Mouse (Mus musculus) bone marrow macrophage, adult 2 months (primary cell): ENCODE data around the gene Cnot2.
"Not testable (repeated sequence)": the region's sequence is repeated elsewhere in the genome, so short reads cannot be mapped to it uniquely, and the experiment has no call there.

Experiments
- CTCF ChIP-seq: IDR thresholded peaks from 2 replicates; pipeline ENCODE4 v1.5.1; 2012; ENCODE audit warnings: low read depth, mild to moderate bottlenecking, low read length, moderate library complexity
- POLR2A ChIP-seq: IDR thresholded peaks from 2 replicates; pipeline ENCODE4 v1.6.1; 2012; ENCODE audit warnings: mild to moderate bottlenecking, low read depth, low read length, borderline replicate concordance

DNA sequence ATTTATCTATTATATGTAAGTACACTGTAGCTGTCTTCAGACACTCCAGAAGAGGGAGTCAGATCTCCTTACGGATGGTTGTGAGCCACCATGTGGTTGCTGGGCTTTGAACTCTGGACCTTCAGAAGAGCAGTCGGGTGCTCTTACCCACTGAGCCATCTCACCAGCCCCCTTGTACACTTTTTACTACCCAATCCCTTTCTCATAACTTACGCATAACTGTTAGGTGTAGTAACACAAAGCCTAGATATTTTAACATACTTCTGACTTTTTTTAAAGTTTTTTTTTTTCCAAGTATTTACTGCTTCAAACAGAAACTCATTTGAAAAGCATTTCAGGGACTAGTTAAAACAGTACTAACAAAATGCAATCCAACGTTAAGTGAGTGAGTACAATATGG, 14.8 kb downstream of the Cnot2 start:
- not testable (repeated sequence) for TF ChIP-seq POLR2A, CTCF
